Mouse (Mus musculus): ENCODE measurements around the gene Gmcl1. TPM values are rescaled to one million over a fixed set of nuclear protein-coding genes. Genes with fewer than 3 reads are reported as not detected.

Gmcl1 gene
- polyA plus RNA-seq, 1 experiment from 2014 or later, result 52.2 TPM

DNA sequence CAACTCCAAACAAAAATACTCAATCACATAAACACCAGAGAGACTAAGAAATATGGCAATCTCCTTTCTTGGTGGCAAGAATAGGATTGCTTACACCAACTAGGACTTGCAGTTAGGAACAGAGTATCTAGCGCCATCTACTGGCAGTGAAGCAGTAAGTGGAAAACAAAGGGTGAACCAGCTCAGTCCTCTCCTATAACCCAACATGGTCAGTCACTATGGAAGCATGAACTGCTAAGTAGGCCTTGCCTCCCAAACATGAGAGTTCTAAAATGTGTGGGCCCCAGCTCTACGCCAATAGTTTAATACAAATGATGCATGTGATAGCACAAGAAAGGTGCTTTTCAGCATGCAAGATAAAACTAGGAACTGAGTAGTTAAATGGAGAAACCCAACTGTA, 62.3 kb downstream of the Gmcl1 start:
- H3K27me3 ChIP-seq, result no peaks in the 10 kb centered on the region
- no peak for ATAC-seq (ENCODE audit: low FRiP score)
- H3K9me3 ChIP-seq, result no peaks in the 10 kb centered on the region
- peaks cover 24% of the 10 kb centered on the region for H3K4me1 ChIP-seq
- H3K27ac ChIP-seq, result no peak overlapping the region
- H3K4me3 ChIP-seq (replicated peaks), result no peak overlapping the region
- H3K36me3 ChIP-seq (replicated peaks), result peaks cover 44% of the 10 kb centered on the region
- H3K9ac ChIP-seq, result no peak overlapping the region
- 13% methylated on average over 2 of the region's 2 CpGs for WGBS
- no peak overlapping the region for H3K4me2 ChIP-seq

DNA sequence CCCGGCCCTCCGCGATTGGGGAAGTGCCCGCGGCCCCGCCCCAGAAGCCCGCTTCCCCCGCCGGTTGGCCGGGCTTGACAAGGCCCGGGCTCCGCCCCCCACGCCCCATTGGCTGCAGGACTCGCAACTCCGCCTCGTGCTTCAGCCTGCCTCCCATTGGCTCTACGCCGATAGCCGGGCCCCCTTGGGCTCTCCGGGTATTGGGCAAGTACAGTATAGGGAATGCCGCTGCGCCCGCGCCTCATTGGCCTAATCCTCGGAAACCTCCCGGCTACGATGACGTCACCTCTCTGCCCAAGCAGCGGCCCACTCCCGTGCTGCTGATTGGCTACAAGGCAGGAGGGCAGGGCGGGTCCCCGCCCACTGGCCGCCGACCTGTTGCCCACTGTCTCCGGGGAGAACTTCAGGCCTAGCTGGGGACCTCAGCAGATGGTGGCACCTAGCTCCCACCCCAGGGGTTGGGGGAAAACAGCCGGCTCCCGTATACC, 63.9 kb downstream of the Gmcl1 start:
- H3K27ac ChIP-seq, result peak overlapping the region; percentile 8; the same call in 1 of the 2 replicates
- WGBS, result 1% methylated on average over 35 of the region's 37 CpGs
- no peaks in the 10 kb centered on the region for H3K27me3 ChIP-seq
- peak overlapping the region; percentile 44; the same call in 1 of the 2 replicates for H3K9ac ChIP-seq
- H3K36me3 ChIP-seq (replicated peaks), result peaks cover 29% of the 10 kb centered on the region
- no peaks in the 10 kb centered on the region for H3K9me3 ChIP-seq
- H3K4me3 ChIP-seq (replicated peaks), result peak overlapping the region; percentile 69
- peak; percentile 100 for ATAC-seq (ENCODE audit: low FRiP score)
- H3K4me2 ChIP-seq, result peak overlapping the region; percentile 75
- H3K4me1 ChIP-seq, result peaks cover 24% of the 10 kb centered on the region

GRCm38 (mm10) chr6:86668580-86669239, 64.5 kb downstream of the Gmcl1 start, which contains the start of gene Mxd1:
TSS of gene Mxd1 (minus strand) at chr6:86669161.
- H3K4me2 ChIP-seq, result peak within 1 kb of the TSS; percentile 97
- peak within 1 kb of the TSS; percentile 75 for H3K9ac ChIP-seq
- H3K27ac ChIP-seq, result peak within 1 kb of the TSS; percentile 74
- peak within 1 kb of the TSS; percentile 69 for H3K4me3 ChIP-seq (replicated peaks)
- H3K36me3 ChIP-seq (replicated peaks), result peaks cover 25% of the 10 kb centered on the region
- no peak for ATAC-seq (ENCODE audit: low FRiP score)
- H3K4me1 ChIP-seq, result peaks cover 24% of the 10 kb centered on the region
- no peaks in the 10 kb centered on the region for H3K27me3 ChIP-seq
- WGBS, result under 1% methylated on average over 56 of the region's 76 CpGs
- H3K9me3 ChIP-seq, result no peaks in the 10 kb centered on the region

- Histone ChIP-seq H3K36me3 (replicated peaks) (peaks cover 18% of the 10 kb centered on the region), H3K9ac (no peak overlapping the region)
These were observed 66.1 kb downstream of the Gmcl1 start for GRCm38 (mm10) chr6:86667061-86667460.

GRCm38 (mm10) chr6:86665560-86666307, 67.4 kb downstream of the Gmcl1 start:
- no peaks in the 10 kb centered on the region for H3K27me3 ChIP-seq
- no peaks in the 10 kb centered on the region for H3K9me3 ChIP-seq
- no peak overlapping the region for H3K9ac ChIP-seq
- peaks cover 24% of the 10 kb centered on the region for H3K4me1 ChIP-seq
- H3K36me3 ChIP-seq (replicated peaks), result peaks cover 22% of the 10 kb centered on the region
- no peak for ATAC-seq (ENCODE audit: low FRiP score)
- 89% methylated on average over 17 of the region's 17 CpGs for WGBS
- H3K27ac ChIP-seq, result no peak overlapping the region
- H3K4me2 ChIP-seq, result no peak overlapping the region
- no peak overlapping the region for H3K4me3 ChIP-seq (replicated peaks)

More at GRCm38 (mm10) chr6:86667061-86667460, 66.1 kb downstream of the Gmcl1 start:
- Histone ChIP-seq H3K9me3 (no peaks in the 10 kb centered on the region), H3K4me3 (replicated peaks) (no peak overlapping the region), H3K27me3 (no peaks in the 10 kb centered on the region), H3K4me1 (peaks cover 24% of the 10 kb centered on the region), H3K27ac (no peak overlapping the region), H3K4me2 (no peak overlapping the region)
- no peak for ATAC-seq (ENCODE audit: low FRiP score)
- 90% methylated on average over 10 of the region's 10 CpGs for WGBS

DNA sequence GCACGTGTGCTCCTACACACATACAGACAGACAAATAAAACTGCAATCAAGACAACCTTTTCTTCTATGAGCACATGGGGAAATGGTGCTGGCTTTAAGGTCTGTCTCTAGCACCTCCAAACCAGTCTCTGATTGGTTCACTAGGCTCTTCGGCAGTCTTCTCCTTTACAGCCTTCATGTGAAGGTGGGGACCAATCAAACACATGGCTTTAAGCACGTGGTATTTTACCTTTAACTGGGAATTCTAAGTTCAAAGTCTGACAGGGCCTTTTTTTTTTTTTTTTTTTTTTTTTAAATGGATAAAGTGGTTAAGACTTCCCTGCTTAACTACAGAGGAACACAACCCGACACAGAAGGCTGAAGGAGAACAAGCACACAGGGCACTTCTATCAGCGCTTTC, 68.1 kb downstream of the Gmcl1 start:
- 85% methylated on average over 5 of the region's 5 CpGs for WGBS
- H3K27me3 ChIP-seq, result no peaks in the 10 kb centered on the region
- ATAC-seq (ENCODE audit: low FRiP score), result no peak
- H3K27ac ChIP-seq, result no peak overlapping the region
- H3K4me3 ChIP-seq (replicated peaks), result no peak overlapping the region
- H3K4me2 ChIP-seq, result no peak overlapping the region
- peaks cover 22% of the 10 kb centered on the region for H3K36me3 ChIP-seq (replicated peaks)
- no peak overlapping the region for H3K9ac ChIP-seq
- H3K4me1 ChIP-seq, result peaks cover 24% of the 10 kb centered on the region
- H3K9me3 ChIP-seq, result no peaks in the 10 kb centered on the region

DNA sequence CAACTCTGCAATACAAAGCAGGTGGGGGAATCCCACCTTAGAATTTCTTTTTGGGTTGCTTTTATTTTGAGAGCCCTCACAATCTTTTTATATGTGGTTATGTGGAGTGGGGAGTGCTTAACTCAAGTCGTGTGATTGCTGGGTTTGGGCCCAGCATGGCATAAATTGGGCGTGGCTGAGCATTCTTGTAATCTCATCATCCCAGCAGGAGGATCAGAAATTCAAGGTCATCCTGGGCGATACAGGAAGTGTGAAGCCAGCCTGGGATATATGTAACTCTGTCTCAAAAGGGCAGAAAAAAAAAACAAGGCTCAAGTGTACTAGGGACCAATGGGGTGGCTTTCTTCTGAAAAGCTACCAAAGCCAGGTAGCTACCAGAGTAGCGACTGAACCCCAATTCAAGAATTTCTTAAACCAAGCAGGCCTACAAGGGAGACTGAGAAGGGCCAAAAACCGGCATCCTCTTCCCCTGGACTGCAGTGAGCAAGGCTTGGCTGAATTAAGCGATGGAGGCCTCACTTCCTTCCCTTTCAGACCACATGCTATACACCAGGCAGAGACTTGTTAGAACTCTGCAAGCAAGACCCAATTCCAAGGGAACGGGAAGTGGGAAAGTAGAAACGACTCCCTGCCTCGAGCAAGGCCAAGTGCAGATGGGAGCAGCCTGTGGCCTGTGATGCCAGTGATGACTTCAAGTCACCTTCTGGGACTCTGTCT, 72.9 kb downstream of the Gmcl1 start:
- H3K4me3 ChIP-seq (replicated peaks), result no peak overlapping the region
- peaks cover 27% of the 10 kb centered on the region for H3K36me3 ChIP-seq (replicated peaks)
- no peak overlapping the region for H3K27ac ChIP-seq
- no peaks in the 10 kb centered on the region for H3K9me3 ChIP-seq
- H3K27me3 ChIP-seq, result no peaks in the 10 kb centered on the region
- ATAC-seq (ENCODE audit: low FRiP score), result no peak
- H3K4me2 ChIP-seq, result no peak overlapping the region
- H3K4me1 ChIP-seq, result no peaks in the 10 kb centered on the region
- WGBS, result 82% methylated on average over 9 of the region's 9 CpGs
- no peak overlapping the region for H3K9ac ChIP-seq

DNA sequence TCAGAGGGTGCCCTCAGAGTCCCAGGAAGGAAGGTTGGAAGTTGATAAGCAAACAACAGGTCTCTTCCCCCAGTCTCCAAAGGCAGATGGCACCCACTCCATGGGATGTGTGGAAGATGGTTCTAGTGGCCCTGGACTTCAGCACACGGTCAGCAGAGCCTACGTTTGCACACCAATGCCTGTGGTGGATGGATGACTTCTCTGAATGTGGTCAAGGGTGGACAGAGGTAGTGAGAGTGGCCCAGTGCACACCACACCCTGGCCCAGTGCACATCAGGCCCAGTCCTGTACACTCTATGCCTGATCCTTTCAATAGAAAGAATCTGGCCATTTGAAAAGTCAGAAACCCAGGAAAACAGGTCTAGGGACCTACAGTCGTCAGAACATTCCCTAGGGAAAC, 74.7 kb downstream of the Gmcl1 start:
- H3K9me3 ChIP-seq, result no peaks in the 10 kb centered on the region
- ATAC-seq (ENCODE audit: low FRiP score), result no peak
- H3K4me3 ChIP-seq (replicated peaks), result no peak overlapping the region
- 88% methylated on average over 3 of the region's 3 CpGs for WGBS
- peaks cover 27% of the 10 kb centered on the region for H3K36me3 ChIP-seq (replicated peaks)
- H3K4me1 ChIP-seq, result no peaks in the 10 kb centered on the region
- H3K27ac ChIP-seq, result no peak overlapping the region
- no peak overlapping the region for H3K9ac ChIP-seq
- H3K27me3 ChIP-seq, result no peaks in the 10 kb centered on the region
- no peak overlapping the region for H3K4me2 ChIP-seq

GRCm38 (mm10) chr6:86654270-86654916, 78.8 kb downstream of the Gmcl1 start:
- H3K27me3 ChIP-seq, result no peaks in the 10 kb centered on the region
- H3K4me2 ChIP-seq, result no peak overlapping the region
- H3K36me3 ChIP-seq (replicated peaks), result peaks cover 46% of the 10 kb centered on the region
- no peaks in the 10 kb centered on the region for H3K9me3 ChIP-seq
- no peak overlapping the region for H3K9ac ChIP-seq
- H3K4me1 ChIP-seq, result no peaks in the 10 kb centered on the region
- WGBS, result 78% methylated on average over 9 of the region's 9 CpGs
- no peak for ATAC-seq (ENCODE audit: low FRiP score)
- no peak overlapping the region for H3K4me3 ChIP-seq (replicated peaks)
- H3K27ac ChIP-seq, result no peak overlapping the region

DNA sequence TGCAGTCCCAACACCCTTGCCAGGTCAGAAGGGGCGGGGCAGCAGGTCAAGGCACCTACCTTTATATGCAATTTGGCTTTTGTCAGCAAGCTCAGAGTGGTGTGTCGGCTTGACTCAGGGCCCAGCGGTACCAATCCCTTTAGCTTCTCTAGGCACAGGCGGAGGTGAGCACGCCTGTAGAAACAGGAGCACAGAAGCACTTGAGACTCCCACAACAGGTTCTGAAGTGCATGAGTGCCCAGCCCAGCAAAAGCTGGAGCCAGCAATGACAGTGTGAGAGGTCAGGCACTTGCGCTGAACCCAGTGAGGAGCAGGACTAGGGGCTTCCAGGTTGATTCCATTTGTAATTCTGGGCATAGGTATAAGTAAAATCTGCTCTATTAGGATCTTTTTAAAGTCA, 80.2 kb downstream of the Gmcl1 start:
- Histone ChIP-seq H3K27ac (no peak overlapping the region), H3K9me3 (no peaks in the 10 kb centered on the region), H3K4me3 (replicated peaks) (no peak overlapping the region), H3K27me3 (no peaks in the 10 kb centered on the region), H3K36me3 (replicated peaks) (peaks cover 57% of the 10 kb centered on the region), H3K9ac (no peak overlapping the region), H3K4me2 (no peak overlapping the region), H3K4me1 (no peaks in the 10 kb centered on the region)
- 88% methylated on average over 6 of the region's 6 CpGs for WGBS
- ATAC-seq (ENCODE audit: low FRiP score), result no peak

GRCm38 (mm10) chr6:86646143-86646542, 87.0 kb downstream of the Gmcl1 start:
- 76% methylated on average over 7 of the region's 7 CpGs for WGBS
- no peak for ATAC-seq (ENCODE audit: low FRiP score)
- H3K27ac ChIP-seq, result no peak overlapping the region
- H3K4me1 ChIP-seq, result no peaks in the 10 kb centered on the region
- peaks cover 30% of the 10 kb centered on the region for H3K36me3 ChIP-seq (replicated peaks)
- H3K4me3 ChIP-seq (replicated peaks), result no peak overlapping the region
- H3K9ac ChIP-seq, result no peak overlapping the region
- H3K27me3 ChIP-seq, result no peaks in the 10 kb centered on the region
- no peak overlapping the region for H3K4me2 ChIP-seq
- H3K9me3 ChIP-seq, result no peaks in the 10 kb centered on the region

DNA sequence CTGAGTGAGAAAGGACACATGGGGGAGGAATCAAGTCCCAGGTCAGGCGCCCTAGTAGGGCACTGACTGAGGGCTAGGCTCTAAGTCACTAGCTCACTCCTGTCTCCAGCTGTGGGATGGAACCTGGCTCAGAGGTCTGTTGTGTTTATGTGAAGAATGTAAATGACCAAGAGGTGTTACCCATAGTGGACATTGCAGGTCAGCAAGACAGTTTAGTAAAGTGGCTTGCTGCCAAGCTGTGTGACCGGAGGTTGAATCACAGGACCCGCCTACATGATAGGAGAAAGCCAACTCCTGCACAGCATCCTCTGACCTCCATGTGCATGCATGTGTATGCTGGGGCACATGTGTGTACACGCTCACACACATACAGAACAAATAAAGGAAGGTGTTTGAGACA, 87.6 kb downstream of the Gmcl1 start:
- Histone ChIP-seq H3K4me2 (no peak overlapping the region), H3K9ac (no peak overlapping the region), H3K27me3 (no peaks in the 10 kb centered on the region), H3K4me3 (replicated peaks) (no peak overlapping the region), H3K4me1 (no peaks in the 10 kb centered on the region), H3K36me3 (replicated peaks) (peaks cover 24% of the 10 kb centered on the region), H3K9me3 (no peaks in the 10 kb centered on the region), H3K27ac (no peak overlapping the region)
- no peak for ATAC-seq (ENCODE audit: low FRiP score)
- 79% methylated on average over 4 of the region's 4 CpGs for WGBS
